Mouse (Mus musculus) brain, embryonic 14.5 days (tissue): ENCODE data around the gene Btbd8.

Source experiments
- CTCF ChIP-seq: fragments of 200-500 bp; IDR thresholded peaks from 2 replicates; pipeline ENCODE4 v1.5.1; 2012; ENCODE audit warnings: inconsistent platforms, mild to moderate bottlenecking, moderate library complexity, borderline replicate concordance; ENCODE audit not compliant: insufficient read depth, insufficient read length; ENCODE audit errors: extremely low read depth
- POLR2A ChIP-seq: fragments of 200-500 bp; IDR thresholded peaks from 2 replicates; pipeline ENCODE4 v1.6.1; 2012; ENCODE audit warnings: mild to moderate bottlenecking, inconsistent platforms, borderline replicate concordance; ENCODE audit not compliant: poor library complexity, insufficient read depth, insufficient read length, severe bottlenecking; ENCODE audit errors: extremely low read depth

DNA sequence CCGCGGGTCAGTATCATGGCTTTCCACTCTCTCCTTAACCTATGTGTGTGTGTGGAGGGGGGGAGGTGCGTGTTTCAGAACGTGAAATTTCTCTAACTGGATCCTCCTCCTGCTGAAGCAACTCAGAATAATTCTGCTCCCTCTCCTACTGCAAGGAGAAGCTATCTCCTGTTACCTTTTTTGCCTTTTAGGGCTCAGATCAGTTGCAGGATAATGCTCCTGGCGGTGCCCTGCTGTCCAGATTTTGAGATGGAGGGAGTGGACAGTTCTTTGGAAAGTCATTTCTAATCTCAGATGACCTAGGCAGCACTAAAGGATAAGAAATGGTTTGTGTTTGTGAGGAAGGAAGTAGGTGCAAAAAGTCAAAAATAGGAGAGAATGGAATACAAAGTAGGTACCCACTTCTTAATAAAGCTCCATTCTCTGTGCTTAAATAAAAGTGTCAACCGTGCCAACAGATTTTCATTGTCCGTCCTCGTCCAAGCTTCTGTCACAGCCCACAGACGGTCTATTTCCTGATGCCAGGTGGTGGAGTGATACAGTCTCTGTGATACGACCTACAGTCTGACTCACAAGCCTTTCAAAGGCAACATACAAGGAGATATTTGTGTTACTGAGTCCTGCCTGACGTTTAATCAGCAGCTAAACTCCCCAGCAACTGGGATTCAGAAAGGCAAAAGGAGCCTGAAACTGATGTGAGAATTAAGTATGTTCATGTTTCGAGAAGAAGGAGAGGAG lies 33.7 kb upstream of the Btbd8 start:
- no peak for TF ChIP-seq CTCF
- TF ChIP-seq POLR2A: no peak
